Mouse (Mus musculus): ENCODE results near the gene Nedd4.

- TF ChIP-seq CTCF (IDR thresholded peaks at IDR 0.05; ENCODE audit: low read depth) (no peak), EP300 (optimal IDR thresholded peaks at IDR 0.05) (no peak)
These were observed 48.3 kb upstream of the Nedd4 start for GRCm38 (mm10) chr9:72613884-72614283.
